Comparison of ENCODE assay signal across 27 mouse cellular contexts in the genomic region with DNA sequence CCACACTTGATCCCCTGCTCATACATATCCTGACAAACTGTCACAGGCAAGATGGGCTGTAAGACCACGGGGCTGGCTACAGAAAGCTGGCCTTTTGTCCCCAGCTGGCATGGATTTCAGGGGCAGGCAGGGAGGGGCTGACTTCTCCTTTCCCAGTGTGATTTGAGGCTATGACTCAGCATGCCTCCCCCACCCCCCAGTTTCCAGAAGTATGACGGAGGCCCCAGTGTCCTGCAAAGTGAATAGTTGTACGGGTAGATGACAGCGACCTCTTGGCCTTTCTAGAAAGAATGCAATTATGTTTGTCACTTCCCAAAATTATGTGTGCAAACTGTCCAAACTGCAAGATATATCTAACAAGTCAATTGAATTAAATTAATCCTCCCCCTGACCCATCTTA.
DNase-seq lines count a peak whose midpoint lies in the region; ATAC-seq lines count a peak whose summit lies in the region.
"Had no signal": no experiment of that assay in that cellular context is flagged by ENCODE, and none has a peak within 500 bp of the region (broad histone marks: within the 10 kb centered on the region; RNA-seq: fewer than 3 reads in every experiment).

No protein-coding gene starts in this region.

- no peak overlapping the region for H3K4me3 ChIP-seq in kidney, embryonic 14.5 days (ENCODE audit: low read length)
- H3K4me3 ChIP-seq in liver, embryonic 12.5 days: no peak overlapping the region
- H3K4me3 ChIP-seq: embryonic facial prominence, embryonic 12.5 days; erythroblast, embryonic 14.5 days; forebrain, embryonic 13.5 days; heart, embryonic 12.5 days; layer of hippocampus, adult 2 months; liver, embryonic 15.5 days; midbrain, embryonic 10.5 days; stomach, embryonic 15.5 days had no signal

- no peaks in the 10 kb centered on the region for H3K36me3 ChIP-seq in kidney, embryonic 14.5 days (ENCODE audit: control insufficient read depth, insufficient read depth, low read length)
- H3K36me3 ChIP-seq in liver, embryonic 12.5 days: no peaks in the 10 kb centered on the region
- H3K36me3 ChIP-seq: embryonic facial prominence, embryonic 12.5 days; heart, embryonic 12.5 days; liver, embryonic 15.5 days; midbrain, embryonic 10.5 days; stomach, embryonic 15.5 days had no signal

- H3K9me3 ChIP-seq in kidney, embryonic 14.5 days (ENCODE audit: control insufficient read depth, low read length): no peaks in the 10 kb centered on the region
- H3K9me3 ChIP-seq in liver, embryonic 12.5 days (replicated peaks): no peaks in the 10 kb centered on the region
- H3K9me3 ChIP-seq: embryonic facial prominence, embryonic 12.5 days; forebrain, embryonic 13.5 days; heart, embryonic 12.5 days; liver, embryonic 15.5 days; midbrain, embryonic 10.5 days; stomach, embryonic 15.5 days had no signal

- H3K9ac ChIP-seq in kidney, embryonic 14.5 days (ENCODE audit: low read depth, low read length): no peak overlapping the region
- no peak overlapping the region for H3K9ac ChIP-seq in liver, embryonic 12.5 days
- H3K9ac ChIP-seq: embryonic facial prominence, embryonic 12.5 days; forebrain, embryonic 13.5 days; heart, embryonic 12.5 days; liver, embryonic 15.5 days; stomach, embryonic 15.5 days had no signal

- DNase-seq in adrenal gland, postnatal 14 days: peak; percentile 14
- DNase-seq in adrenal gland, adult 2 months: no peak
- peak; percentile 53 for DNase-seq in kidney, postnatal 14 days
- peak; percentile 54 for DNase-seq in embryo, embryonic 10.5 days (ENCODE audit: low spot score)
- DNase-seq in spleen, postnatal 14 days (ENCODE audit: low spot score in 2 of 2): no peak
- DNase-seq: adrenal gland, postnatal 10 days; cerebellum, adult 11-12 months; cerebellum, postnatal 14 days; gastrocnemius, postnatal 36 days; heart, postnatal 14 days; right cerebral cortex, postnatal 25 days; thymus, adult 18-20 months; thymus, postnatal 4 days had no signal

- no peak overlapping the region for H3K4me2 ChIP-seq in kidney, embryonic 14.5 days (replicated peaks; ENCODE audit: low read depth, low read length)
- no peak overlapping the region for H3K4me2 ChIP-seq in liver, embryonic 12.5 days
- H3K4me2 ChIP-seq: embryonic facial prominence, embryonic 12.5 days; forebrain, embryonic 13.5 days; heart, embryonic 12.5 days; liver, embryonic 15.5 days; stomach, embryonic 15.5 days had no signal

- H3K27me3 ChIP-seq in kidney, embryonic 14.5 days (ENCODE audit: control insufficient read depth, insufficient read depth, low read length): no peaks in the 10 kb centered on the region
- no peaks in the 10 kb centered on the region for H3K27me3 ChIP-seq in liver, embryonic 12.5 days (replicated peaks)
- H3K27me3 ChIP-seq: embryonic facial prominence, embryonic 12.5 days; forebrain, embryonic 13.5 days; liver, embryonic 15.5 days; Patski; stomach, embryonic 15.5 days had no signal

- no peak overlapping the region for H3K27ac ChIP-seq in kidney, embryonic 14.5 days (ENCODE audit: low read depth, low read length)
- H3K27ac ChIP-seq in liver, embryonic 12.5 days: no peak overlapping the region
- H3K27ac ChIP-seq: embryonic facial prominence, embryonic 12.5 days; forebrain, embryonic 13.5 days; layer of hippocampus, adult 2 months; liver, embryonic 15.5 days; midbrain, embryonic 10.5 days; stomach, embryonic 15.5 days had no signal

- ATAC-seq in kidney, embryonic 14.5 days (ENCODE audit: low FRiP score, low TSS enrichment): no peak
- peak; percentile 75 for ATAC-seq in megakaryocyte, adult 5-6 weeks (ENCODE audit: poor library complexity, severe bottlenecking)
- ATAC-seq in liver, embryonic 12.5 days: no peak
- ATAC-seq: forebrain, embryonic 13.5 days; hindbrain, embryonic 16.5 days; intestine, embryonic 16.5 days; Patski had no signal

- WGBS in kidney, embryonic 14.5 days: 29% methylated on average over 4 of the region's 4 CpGs
- 22% methylated on average over 4 of the region's 4 CpGs for WGBS in liver, embryonic 12.5 days (ENCODE audit: insufficient replicate concordance)

- H3K4me1 ChIP-seq in kidney, embryonic 14.5 days (ENCODE audit: control insufficient read depth, insufficient read depth, low read length): no peaks in the 10 kb centered on the region
- H3K4me1 ChIP-seq in liver, embryonic 12.5 days: no peaks in the 10 kb centered on the region
- H3K4me1 ChIP-seq: embryonic facial prominence, embryonic 12.5 days; forebrain, embryonic 13.5 days; heart, embryonic 12.5 days; liver, embryonic 15.5 days; stomach, embryonic 15.5 days had no signal

Comparison
In these comparisons a context has a peak if more than half of its experiments do, and no peak if none do; other contexts are left out.
1. DNase-seq: peak in adrenal gland, postnatal 14 days (single experiment), kidney, postnatal 14 days (single experiment) and embryo, embryonic 10.5 days (single experiment); none in adrenal gland, adult 2 months (single experiment) and spleen, postnatal 14 days (0 of 2).